Mouse (Mus musculus) gastrocnemius, postnatal 10 days (tissue): ENCODE results near the gene Masp2. TPM values are rescaled to one million over a fixed set of nuclear protein-coding genes. Genes with fewer than 3 reads are reported as not detected.

ENCODE experiments used
- DNase-seq: peaks from one replicate; pipeline ENCODE4 v3.0.0; 2021; ENCODE audit warnings: mixed read lengths
- total RNA-seq, 2 experiments: library from RNA; stranded (reverse); gene quantifications; 2 replicates each; pipeline ENCODE4 v1.2.3; 2021

Gene Masp2
- total RNA-seq, 2 experiments from 2014 or later, result 0.16 to 0.54 TPM

- no peak for DNase-seq
Observed at GRCm38 (mm10) chr4:148639455-148639854, 37.1 kb downstream of the Masp2 start.

DNA sequence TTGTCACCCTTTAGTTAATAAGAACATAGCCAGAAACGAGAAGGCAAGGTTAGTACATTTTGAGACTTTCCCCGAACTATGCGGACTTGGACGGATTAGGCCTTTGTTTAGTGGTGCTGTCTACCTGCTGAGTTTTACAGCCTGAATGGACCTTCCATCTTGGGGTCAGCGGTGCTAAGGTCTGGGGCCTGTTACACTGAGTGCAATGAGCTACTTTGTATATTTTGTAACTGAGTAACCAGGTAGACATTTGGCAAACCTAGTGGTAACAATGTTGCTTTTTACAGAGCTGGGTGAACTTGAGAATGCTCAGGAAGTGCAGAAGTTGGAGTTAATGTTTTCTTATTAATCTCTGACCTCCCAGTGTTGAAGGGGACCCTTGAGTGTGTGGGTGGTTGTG, 38.8 kb downstream of the Masp2 start:
- DNase-seq, result no peak

DNA sequence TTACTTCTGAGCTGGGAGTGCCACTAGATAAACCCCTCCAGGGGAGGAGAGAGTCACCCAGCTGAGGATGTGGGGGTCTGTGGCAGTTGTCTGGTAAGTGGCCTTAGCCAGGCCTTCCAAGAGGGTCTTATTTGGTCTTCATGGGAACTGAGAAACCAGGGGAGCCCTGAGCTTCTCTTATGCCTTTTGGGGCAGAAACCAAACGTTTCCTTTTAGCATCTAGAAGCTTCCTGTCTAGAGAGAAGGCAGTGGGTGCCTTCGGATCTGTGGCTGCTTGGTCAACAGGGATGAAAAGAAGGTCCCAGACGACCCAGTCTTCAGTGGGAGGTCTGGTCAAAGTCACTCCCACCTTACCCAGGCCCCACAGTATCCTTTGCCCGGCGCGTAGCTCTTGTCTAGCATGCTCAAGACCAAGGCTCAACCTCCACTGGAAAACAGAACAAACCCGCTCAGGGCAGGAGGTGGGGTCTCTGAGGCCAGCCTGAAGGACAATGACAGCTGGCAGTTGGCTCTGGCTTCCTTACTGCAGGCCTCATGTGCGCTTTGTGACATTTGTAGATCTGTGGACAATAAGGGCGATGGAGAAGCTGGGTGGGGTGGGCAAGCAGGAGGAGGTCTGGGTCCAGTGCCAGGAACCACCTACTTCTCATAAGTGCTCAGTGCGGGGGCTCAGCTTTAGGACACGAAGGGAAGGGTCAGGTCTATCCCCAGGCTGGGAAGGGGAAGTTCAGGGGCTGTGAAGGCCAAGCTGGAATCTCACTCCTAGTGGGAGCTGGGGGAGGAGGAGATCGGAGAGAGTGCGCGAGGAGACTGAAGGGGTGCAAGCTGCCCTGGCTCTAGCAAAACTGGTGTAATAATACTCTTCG, 41.2 kb downstream of the Masp2 start, which contains the start of gene Gm572:
Gm572 (plus strand) TSS at position 27 of the 866 bp plus-strand sequence.
- no peak for DNase-seq

- peak; percentile 68 for DNase-seq
Observed at GRCm38 (mm10) chr4:148644157-148644511, 41.8 kb downstream of the Masp2 start.

DNA sequence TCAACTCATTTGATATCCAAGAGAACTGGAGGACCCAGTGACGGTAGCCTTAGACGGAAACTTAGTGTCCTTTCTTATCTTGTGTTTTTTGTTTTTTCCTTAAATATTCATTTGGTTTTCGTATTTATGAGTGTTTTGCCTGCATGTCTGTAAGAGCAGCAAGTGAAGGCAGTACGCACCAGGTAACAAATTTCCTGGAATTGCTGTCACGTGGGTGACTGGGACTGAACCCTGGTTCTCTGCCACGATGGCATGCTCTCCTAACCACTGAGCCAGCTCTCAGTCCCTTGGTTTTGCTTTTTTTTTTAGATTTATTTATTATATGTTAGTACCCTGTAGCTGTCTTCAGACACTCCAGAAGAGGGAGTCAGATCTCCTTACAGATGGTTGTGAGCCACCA, 42.6 kb downstream of the Masp2 start:
- DNase-seq, result no peak

DNA sequence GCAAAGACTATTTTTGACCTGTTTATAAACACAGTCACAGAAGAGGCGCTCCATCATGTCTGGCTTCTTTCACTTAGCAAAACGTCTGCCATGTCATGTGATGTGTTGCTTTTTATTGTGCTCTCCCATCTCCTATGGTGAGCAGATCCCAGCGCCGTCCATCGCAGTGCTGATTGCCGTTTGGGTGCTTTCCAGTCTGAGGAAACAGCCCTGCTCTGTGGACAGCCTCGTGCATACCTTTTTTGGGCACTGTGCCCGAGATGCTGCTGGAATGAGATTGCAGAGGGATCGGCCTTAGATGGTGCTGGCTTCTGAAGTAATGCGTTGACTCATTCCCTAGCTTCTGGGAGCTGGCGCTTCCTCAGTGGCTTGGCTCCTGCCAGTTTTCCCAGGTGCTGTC, 44.3 kb downstream of the Masp2 start:
- DNase-seq, result no peak

DNA sequence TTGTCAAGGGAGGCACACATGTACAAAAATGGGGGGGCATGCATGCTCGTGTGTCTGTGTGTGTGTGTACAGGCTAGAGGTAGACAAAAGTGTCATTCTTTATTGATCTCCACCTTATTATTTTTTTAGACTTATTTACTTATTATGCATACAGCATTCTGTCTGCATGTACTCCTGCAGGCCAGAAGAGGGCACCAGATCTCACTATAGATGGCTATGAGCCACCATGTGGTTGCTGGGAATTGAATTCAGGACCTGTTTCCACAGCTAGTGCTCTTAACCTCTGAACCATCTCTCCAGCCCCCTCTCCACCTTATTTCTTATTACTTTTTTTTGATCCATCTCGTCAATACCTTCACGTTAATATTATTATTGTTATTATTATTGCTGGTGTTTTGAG, 47.0 kb downstream of the Masp2 start:
- DNase-seq, result no peak

DNA sequence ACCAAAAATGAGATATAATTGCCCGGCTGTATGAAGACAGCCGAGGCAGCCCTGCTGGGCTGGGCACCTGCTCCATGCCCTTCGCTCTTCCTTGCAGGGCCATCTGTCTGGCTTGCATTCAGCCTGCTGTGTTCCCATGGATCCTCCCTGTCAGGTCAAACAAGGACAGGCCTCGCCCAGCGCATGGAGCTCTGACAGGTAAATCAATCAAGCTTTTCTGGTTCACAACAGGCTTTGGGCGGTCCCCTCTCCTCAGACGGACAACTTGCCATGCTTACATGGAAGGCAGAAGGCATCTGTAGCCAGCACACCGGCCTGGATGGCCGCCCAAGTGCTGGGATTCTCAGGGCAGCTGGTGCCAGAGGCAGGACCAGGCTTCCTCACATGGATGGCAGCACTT, 48.7 kb downstream of the Masp2 start:
- no peak for DNase-seq

DNA sequence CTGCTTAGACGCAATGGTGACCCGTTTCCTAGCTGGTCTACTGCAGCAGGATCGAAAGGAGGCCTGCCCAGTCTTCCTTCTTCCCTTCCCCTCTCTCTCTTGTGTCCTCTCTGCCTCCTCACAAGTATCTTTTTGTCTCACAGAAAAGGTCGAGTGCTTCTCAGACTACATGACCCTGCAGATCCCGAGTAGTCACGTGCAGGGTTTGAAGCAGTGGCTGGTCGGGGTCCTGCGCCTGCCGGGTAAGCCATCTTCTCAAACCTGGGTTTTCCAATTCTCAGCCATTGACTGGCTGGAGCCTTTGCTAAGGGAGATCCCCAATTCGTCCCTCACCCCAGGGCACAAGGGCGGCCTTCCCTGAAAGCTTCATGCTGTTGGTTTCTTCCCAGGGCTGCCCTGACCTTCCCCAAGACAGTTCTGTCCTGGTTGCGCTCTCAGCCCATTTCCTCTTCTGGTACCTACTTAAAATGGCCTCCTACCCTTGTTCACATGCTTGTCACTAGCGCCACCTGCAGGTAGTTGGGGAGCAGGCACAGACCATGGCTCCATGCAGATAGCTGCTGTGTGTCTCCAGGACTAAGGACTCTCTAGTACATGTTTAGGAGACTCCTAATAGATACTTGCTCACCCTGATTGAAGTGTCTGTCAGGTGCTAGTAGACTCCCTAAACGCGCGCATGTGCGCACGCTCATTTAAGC, 52.5 kb downstream of the Masp2 start:
- DNase-seq, result no peak

DNA sequence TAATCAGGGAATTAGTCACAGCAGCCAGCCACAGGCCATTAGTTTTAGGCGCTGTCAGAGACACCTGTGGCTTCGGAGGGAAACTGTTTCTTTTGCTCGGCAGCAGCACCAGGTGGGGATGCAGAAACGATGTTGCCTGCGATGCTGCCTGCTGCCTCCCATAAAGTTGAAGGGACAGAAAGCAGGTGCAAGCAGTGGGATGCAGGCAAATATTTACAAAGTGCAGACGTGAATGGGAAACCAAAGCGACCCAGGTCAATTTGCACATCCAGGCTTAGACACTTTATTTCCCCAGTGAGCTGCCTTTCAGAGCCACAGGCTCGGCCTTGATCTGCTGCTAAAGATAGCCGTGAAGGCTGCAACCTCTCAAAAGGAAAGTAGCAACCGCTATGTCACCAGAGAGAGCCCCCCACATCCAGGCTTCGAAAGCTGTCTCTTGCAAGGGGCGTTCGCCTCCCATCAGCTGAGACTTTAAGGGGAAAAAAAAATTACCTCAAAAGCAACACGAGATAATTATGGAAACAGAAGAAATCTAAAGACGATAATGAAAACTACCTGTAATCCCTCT, 54.4 kb downstream of the Masp2 start:
- DNase-seq, result no peak

DNA sequence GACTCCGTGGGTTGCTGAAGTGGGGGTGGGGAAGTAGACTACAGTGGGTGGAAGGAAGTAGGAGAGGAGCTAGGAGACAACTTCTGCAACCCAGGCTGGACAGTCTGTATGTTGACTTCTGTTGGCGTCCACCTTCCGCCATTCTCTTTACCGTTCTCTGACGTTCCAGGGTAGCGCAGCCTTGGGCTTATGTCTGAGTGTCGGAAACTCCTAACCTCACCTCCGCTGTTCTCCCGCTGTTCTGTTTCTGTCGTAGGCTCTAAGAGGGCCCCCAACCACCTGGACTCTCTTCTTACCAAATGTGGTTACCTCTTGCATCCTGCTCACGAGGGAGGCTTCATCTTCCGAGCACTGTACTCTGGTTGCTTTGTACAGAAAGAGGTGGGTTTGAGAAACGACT, 55.4 kb downstream of the Masp2 start:
- DNase-seq, result no peak

- DNase-seq, result no peak
Observed at GRCm38 (mm10) chr4:148660174-148660573, 57.8 kb downstream of the Masp2 start.

DNA sequence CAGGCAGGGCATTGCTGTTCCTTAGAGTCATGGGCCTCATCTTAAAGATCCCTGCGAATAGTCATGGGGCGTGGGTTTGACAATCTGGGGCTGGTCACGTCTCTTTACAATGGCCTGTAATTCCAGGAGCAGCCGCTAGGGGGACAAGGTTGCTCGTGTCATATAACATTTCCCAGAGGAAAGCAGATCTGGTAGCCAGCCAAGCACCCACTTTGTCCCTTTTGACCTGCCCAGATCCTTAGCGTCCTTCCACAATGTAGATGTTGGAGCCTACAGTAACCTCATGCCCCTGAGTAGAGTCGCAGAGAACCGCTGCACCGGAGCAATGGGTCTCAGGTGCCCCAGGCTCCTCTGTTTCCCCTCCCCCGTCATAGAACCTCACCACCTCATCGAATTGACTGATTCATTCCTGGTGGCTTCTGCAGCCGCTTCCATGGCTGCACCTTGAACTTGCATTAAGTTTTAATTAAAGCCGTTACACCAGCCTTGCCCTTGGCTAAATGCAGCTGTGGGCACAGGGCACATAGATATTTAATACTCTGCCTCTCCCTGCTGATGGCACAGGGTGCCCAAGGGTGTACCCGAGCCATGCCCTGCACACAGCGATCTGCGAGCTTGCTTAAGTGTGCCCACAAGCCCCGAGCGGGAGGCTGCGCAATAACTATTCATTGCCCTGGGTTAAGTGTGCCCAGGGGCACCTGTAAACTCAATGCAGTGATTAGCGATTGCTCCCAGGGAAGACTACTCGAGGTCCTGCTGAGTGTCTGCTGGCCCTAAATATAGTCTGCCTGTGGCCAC, 60.0 kb downstream of the Masp2 start:
- DNase-seq, result peak; percentile 82

DNA sequence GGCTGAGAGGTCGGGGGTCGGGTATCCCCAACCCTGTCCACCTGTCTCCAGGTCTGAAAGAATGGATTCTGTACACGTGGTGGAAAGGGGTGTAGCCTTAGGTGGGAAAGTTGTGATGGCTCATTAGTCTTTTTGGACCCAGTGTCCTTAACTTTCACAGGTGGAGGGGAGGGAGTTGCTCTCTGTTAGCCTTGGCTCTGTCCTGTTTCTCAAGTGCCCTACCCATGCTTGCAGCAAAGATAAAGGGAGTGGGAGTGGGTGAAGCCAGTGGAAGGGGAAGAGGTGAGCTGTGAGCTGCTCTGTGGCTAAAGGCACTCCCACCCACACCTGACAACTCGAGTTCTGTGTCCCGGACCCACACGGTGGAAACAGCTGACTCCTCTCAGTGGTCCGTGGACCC, 61.0 kb downstream of the Masp2 start:
- DNase-seq, result no peak

- no peak for DNase-seq
Observed at GRCm38 (mm10) chr4:148664021-148664420, 61.7 kb downstream of the Masp2 start.

Other genes starting within 250 kb of the Masp2 start
- gene Ubiad1, start 157.8 kb upstream of the Masp2 start, total RNA-seq, result 1 to 10 TPM; 7.5 to 9.2 TPM
- 10 to 100 TPM; 26.3 to 30.6 TPM for gene Mtor, start 153.9 kb upstream of the Masp2 start, total RNA-seq
- 10 to 100 TPM in 1 of 2 experiments, 1 to 10 TPM in 1; 3.8 to 24.4 TPM for gene Angptl7, start 102.1 kb upstream of the Masp2 start, total RNA-seq
- 10 to 100 TPM; 27.0 to 32.7 TPM for gene Exosc10, start 44.1 kb upstream of the Masp2 start, total RNA-seq
- gene Srm, start 11.1 kb upstream of the Masp2 start, total RNA-seq, result 10 to 100 TPM; 25.4 to 32.8 TPM
- 100 to 1,000 TPM; 130 to 172 TPM for gene Tardbp, start 24.5 kb downstream of the Masp2 start, total RNA-seq
- 1 to 10 TPM; 6.9 to 8.6 TPM for gene Gm572, start 40.8 kb downstream of the Masp2 start, total RNA-seq
- gene Casz1, start 201.9 kb downstream of the Masp2 start, total RNA-seq, result 10 to 100 TPM; 39.3 to 42.0 TPM